Mouse (Mus musculus): ENCODE data around the gene Hist1h3e. TPM values are rescaled to one million over a fixed set of nuclear protein-coding genes. Genes with fewer than 3 reads are reported as not detected.

The Hist1h3e gene
- total RNA-seq, 2 experiments from 2014 or later: 229 to 249 TPM

Other genes starting within 250 kb of the Hist1h3e start
- 10 to 100 TPM; 14.1 to 14.9 TPM for gene Zfp322a, start 193.2 kb downstream of the Hist1h3e start, total RNA-seq (2023)
- gene Abt1, start 138.5 kb downstream of the Hist1h3e start, total RNA-seq (2023): 1 to 10 TPM; 8.0 to 9.6 TPM
- gene Btn1a1, start 96.5 kb downstream of the Hist1h3e start, total RNA-seq (2023): not detected
- gene Btn2a2, start 73.5 kb downstream of the Hist1h3e start, total RNA-seq (2023): not detected
- 100 to 1,000 TPM; 288 to 289 TPM for gene Hist1h4h, start 31.3 kb downstream of the Hist1h3e start, total RNA-seq (2023)
- gene Hist1h2af, start 28.5 kb downstream of the Hist1h3e start, total RNA-seq (2023): 10 to 100 TPM; 13.0 to 16.8 TPM
- gene Hist1h3g, start 26.9 kb downstream of the Hist1h3e start, total RNA-seq (2023): 1 to 10 TPM; 4.0 to 7.1 TPM
- gene Hist1h2bh, start 19.0 kb downstream of the Hist1h3e start, total RNA-seq (2023): 1 to 10 TPM; 5.8 to 8.7 TPM
- gene Hist1h3f, start 18.3 kb downstream of the Hist1h3e start, total RNA-seq (2023): 10 to 100 TPM; 46.7 to 47.0 TPM
- 100 to 1,000 TPM in 1 of 2 experiments, 10 to 100 TPM in 1; 82.9 to 103 TPM for gene Hist1h4f, start 10.7 kb downstream of the Hist1h3e start, total RNA-seq (2023)
- 10 to 100 TPM; 41.3 to 48.8 TPM for gene Hist1h1d, start 9.1 kb downstream of the Hist1h3e start, total RNA-seq (2023)
- 10 to 100 TPM; 17.9 to 24.4 TPM for gene Hist1h2ae, start 8.9 kb upstream of the Hist1h3e start, total RNA-seq (2023)
- 100 to 1,000 TPM; 418 to 452 TPM for gene Hist1h2bg, start 9.0 kb upstream of the Hist1h3e start, total RNA-seq (2023)
- gene Hist1h2bf, start 11.8 kb upstream of the Hist1h3e start, total RNA-seq (2023): 100 to 1,000 TPM; 146 to 182 TPM
- 10 to 100 TPM; 32.0 to 39.2 TPM for gene Hist1h2ad, start 12.0 kb upstream of the Hist1h3e start, total RNA-seq (2023)
- 10 to 100 TPM; 24.7 to 26.8 TPM for gene Hist1h3d, start 13.4 kb upstream of the Hist1h3e start, total RNA-seq (2023)
- gene Hist1h4d, start 19.2 kb upstream of the Hist1h3e start, total RNA-seq (2023): 100 to 1,000 TPM; 179 to 193 TPM
- 10 to 100 TPM; 24.2 to 27.4 TPM for gene Hist1h2be, start 58.8 kb upstream of the Hist1h3e start, total RNA-seq (2023)
- gene Hist1h1e, start 60.2 kb upstream of the Hist1h3e start, total RNA-seq (2023): 100 to 1,000 TPM; 580 to 629 TPM
- gene Hist1h2ac, start 121.6 kb upstream of the Hist1h3e start, total RNA-seq (2023): 10 to 100 TPM; 16.6 to 18.1 TPM
- 10 to 100 TPM; 36.5 to 38.0 TPM for gene Hist1h2bc, start 121.8 kb upstream of the Hist1h3e start, total RNA-seq (2023)
- gene Hist1h1t, start 133.4 kb upstream of the Hist1h3e start, total RNA-seq (2023): under 1 TPM in 1 of 2 experiments, not detected in 1; 0.73 TPM
- gene Hist1h4c, start 136.1 kb upstream of the Hist1h3e start, total RNA-seq (2023): 100 to 1,000 TPM; 164 to 221 TPM
- 100 to 1,000 TPM; 136 to 146 TPM for gene Hfe, start 148.5 kb upstream of the Hist1h3e start, total RNA-seq (2023)
- 1,000 to 10,000 TPM; 1,025 to 1,075 TPM for gene Hist1h1c, start 176.4 kb upstream of the Hist1h3e start, total RNA-seq (2023)
- gene Hist1h3c, start 183.2 kb upstream of the Hist1h3e start, total RNA-seq (2023): 1 to 10 TPM; 5.7 to 5.9 TPM
- 10 to 100 TPM; 58.8 to 70.5 TPM for gene Hist1h2bb, start 184.4 kb upstream of the Hist1h3e start, total RNA-seq (2023)
- gene Hist1h2ab, start 188.8 kb upstream of the Hist1h3e start, total RNA-seq (2023): 10 to 100 TPM; 44.8 to 51.5 TPM
- gene Hist1h3b, start 189.9 kb upstream of the Hist1h3e start, total RNA-seq (2023): 10 to 100 TPM; 32.0 to 33.9 TPM
- gene Hist1h4b, start 194.6 kb upstream of the Hist1h3e start, total RNA-seq (2023): 100 to 1,000 TPM in 1 of 2 experiments, 10 to 100 TPM in 1; 84.1 to 109 TPM
- gene Hist1h4a, start 198.9 kb upstream of the Hist1h3e start, total RNA-seq (2023): 100 to 1,000 TPM; 158 to 172 TPM
- gene Hist1h3a, start 200.0 kb upstream of the Hist1h3e start, total RNA-seq (2023): 100 to 1,000 TPM; 333 to 340 TPM
- 10 to 100 TPM; 34.1 to 37.9 TPM for gene Hist1h1a, start 201.3 kb upstream of the Hist1h3e start, total RNA-seq (2023)
- not detected for gene Trim38, start 207.5 kb upstream of the Hist1h3e start, total RNA-seq (2023)
- gene Slc17a2, start 244.6 kb upstream of the Hist1h3e start, total RNA-seq (2023): not detected

Data from monocyte, adult 59 days (primary cell).